Mouse (Mus musculus) CD4-positive, CD25-positive, alpha-beta regulatory T cell, adult 4 months (primary cell): ENCODE data around the gene Tcf7l1. TPM values are rescaled to one million over a fixed set of nuclear protein-coding genes. Genes with fewer than 3 reads are reported as not detected.

ENCODE experiments used
- ATAC-seq: one replicate; pipeline ENCODE4 v1.8.0; 2017
- polyA plus RNA-seq, 2 experiments: library from polyadenylated mRNA; unstranded; fragments of 100-300 nt; shearing (Covaris generic); gene quantifications; one replicate each; pipeline ENCODE4 v1.2.1; 2017

Gene Tcf7l1
- polyA plus RNA-seq, 2 experiments from 2014 or later, result 2.0 to 2.3 TPM

GRCm38 (mm10) chr6:72619734-72620532 lies 169.1 kb downstream of the Tcf7l1 start:
- no peak for ATAC-seq

DNA sequence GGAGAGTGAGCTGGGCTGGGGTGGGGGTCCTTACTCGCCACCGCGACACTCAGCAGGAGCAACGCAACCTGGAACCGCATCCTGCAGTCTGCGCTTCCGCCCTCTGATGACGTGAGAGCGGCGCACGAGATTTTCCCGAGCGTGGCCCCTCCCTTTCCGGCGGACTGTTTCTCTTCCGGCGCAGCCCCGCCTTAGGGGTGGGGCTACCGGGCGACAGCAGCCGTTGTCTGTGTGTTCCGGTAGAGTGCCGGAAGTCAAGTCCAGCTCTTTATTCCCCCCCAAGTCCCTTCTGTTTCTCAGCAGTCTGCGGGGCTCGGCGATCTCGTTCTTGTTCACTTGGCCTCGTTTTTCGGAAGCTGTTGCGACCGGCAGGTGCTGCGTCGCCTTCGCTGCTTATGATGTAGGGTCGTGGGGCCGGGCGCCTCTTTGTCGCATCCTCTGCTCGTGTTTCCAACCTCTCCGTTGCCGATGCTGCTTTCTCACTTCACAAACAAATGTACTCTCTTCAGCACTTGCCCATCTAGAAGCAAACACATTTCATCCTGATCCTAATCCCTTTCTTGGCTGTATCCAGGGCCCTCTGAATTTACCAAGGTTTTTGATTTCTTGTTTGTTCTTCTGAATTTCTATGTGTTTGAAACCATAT lies 172.3 kb downstream of the Tcf7l1 start, which contains the start of gene Tgoln1:
Gene Tgoln1, minus strand, starts transcription at position 358 of the 646 bp plus-strand sequence.
- peak; percentile 94 for ATAC-seq

DNA sequence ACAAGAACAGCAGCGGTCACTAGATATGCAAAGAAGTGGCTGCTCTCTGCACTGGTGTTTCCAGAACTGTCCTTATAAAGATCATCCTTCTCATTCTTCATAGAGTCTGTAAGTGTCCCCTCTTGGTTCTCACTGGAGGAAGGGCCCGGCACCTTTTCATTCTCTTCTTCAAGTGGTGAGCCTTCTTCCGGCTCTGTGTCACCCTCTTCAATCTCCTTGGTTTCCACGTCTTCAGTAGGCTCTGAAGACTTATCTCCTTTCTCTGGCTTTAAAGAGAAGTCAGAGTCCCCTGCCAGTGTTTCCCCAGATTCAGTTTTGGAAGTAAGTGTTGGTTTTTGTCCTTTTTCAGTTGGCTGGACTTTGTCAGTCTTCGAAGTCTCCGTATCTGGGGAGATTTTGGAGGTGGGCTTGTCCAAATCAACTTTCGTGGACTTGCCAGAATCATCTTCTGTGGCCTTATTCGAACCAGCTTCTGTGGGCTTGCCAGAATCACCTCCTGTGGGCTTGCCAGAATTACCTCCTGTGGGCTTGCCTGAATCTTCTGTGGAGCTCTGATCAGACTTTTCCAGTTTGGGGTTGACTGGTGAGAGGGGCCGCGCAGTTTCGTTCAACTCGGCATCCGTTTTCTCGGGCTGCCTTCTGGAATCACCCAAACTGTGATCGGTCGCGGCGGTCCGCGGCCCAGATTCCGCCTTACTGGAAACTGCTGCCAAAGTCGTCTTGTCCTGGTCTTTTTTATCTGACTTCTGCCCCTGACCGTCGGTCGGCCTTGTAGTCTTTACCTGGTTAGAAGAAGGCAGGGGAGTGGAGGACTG lies 173.3 kb downstream of the Tcf7l1 start:
- ATAC-seq, result peak; percentile 25

DNA sequence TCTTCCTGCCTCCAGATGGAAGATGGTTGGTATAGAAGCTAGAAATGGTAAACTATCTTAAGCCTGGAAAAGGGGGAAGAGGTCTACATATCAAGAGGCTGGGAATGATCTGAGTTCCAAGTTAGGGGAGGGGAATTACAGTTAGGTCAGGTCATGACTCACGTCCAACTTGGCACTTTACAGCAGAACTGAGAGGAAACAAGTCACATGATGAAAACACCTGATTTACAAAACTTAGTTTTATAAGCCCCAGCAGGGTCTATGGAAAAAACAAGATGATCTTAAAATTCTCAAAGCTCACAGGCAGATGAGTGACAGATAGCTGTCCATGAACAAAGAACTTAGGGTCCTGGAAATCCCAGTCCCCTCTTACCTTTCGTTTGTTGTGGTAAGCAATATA lies 173.9 kb downstream of the Tcf7l1 start:
- ATAC-seq, result no peak

- no peak for ATAC-seq
These were observed 178.8 kb downstream of the Tcf7l1 start for GRCm38 (mm10) chr6:72610261-72610660.

DNA sequence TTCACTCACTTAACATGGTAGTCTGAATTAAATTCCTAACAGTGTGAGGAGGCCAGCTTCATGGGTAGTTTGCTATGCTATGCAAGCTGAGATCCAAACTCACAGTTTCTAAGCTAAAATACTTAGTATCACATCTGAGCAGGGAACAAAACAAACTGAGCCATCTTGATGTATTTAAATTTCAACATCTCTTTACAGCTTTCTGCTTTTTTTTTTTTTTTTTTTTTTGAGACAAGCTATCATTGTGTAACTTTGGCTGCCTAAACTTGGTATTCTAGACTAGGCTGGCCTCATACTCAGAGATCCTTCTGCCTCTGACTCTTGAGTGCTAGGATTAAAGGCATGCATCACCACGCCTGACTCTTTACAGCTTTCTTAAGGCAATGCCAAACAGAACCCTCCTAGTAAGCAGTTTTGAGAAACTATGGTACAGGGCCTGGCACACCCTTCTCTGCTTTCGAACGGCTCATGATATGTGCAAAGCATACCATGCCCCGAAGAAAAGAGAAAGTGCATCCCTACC lies 180.3 kb downstream of the Tcf7l1 start:
- ATAC-seq, result no peak

DNA sequence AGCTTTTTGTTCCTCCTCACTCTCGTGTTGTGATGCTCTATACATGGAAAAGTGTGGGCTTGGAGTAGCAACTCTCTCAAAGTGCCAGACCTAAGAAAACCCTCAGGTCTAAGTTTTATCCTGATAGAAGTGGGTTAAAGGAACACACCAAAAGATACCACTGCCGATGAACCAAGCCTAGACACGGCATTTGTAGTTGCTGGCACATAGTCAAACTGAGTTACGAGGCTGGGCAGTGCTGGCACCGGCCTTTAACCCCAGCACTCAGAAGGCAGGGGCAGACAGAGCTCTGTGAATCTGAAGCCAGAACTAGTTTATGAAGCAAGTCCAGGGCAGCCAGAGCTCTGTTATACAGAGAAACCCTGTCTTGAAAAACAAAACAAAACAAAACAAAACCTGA lies 181.4 kb downstream of the Tcf7l1 start:
- ATAC-seq, result no peak

DNA sequence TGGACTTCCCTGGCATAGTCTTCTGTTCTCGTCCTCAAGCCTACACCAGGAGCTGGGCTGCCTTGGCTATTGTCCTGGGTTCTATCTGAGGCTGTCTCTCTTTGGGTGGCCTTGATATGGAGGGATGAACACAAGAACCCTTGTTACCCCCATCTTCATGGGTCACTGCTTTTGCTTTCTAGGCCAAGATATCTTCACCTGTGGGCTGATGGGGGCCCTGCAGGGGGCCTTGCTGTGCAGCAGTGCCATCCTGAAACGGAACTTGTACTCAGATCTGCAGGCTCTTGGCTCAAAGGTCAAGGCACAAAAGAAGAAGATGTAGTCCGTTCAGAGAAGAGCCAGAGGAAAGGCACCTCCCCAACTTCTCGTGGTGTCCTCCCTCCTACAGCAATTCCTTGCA lies 182.0 kb downstream of the Tcf7l1 start:
- ATAC-seq, result no peak

DNA sequence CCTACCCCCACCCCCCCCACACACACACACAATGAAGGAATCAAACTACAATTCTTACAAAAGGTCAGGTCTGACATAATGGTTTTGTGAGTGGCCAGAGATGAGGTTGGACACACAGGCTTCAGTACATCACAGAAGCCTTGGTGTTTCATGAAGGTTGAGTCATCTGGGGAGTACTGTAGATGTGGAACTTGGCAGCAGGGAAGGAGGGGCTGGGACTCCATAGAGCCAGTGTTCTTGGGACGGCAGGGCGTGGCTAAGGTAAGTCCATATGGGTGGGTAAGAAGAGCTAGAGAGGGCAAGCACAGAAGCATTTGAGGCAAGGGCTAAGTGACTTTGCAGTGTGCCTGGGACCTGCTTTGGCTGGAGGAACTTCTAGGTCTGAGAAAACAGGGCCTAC lies 185.0 kb downstream of the Tcf7l1 start:
- ATAC-seq, result no peak

DNA sequence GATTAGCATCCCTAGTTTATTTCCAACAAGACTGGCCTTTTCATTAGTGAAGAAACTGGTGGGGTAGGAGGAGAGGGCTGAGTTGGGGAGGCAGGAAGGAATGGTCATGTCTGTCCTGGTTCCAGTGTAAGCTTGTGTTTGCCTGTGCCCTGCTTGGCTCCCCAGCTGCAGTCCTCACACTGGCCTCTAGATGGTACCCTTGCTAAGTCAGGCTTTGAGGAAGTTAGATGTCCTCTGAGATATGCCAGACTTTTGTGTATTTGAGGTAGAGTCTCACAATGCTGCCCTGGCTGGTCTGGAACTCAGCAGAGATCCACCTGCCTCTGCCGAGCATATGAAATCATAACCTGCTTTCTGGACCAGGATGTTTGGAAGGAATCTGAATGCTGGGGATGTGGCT lies 187.3 kb downstream of the Tcf7l1 start:
- peak; percentile 68 for ATAC-seq

DNA sequence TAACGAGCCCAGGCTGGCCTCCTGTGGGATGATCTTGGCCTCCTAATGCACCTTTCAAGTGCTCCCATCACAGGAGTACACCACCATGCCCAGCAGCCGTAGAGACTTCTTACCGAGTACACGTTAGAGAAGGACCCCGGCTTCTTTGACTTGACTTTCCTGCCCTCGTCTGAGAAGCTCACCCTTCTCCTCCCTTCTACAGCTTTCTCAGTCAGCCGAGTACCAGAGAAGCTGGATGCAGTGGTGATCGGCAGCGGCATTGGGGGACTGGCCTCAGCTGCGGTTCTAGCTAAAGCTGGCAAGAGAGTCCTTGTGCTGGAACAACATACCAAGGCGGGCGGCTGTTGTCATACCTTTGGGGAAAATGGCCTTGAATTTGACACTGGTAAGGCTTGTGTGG lies 188.3 kb downstream of the Tcf7l1 start:
- no peak for ATAC-seq

GRCm38 (mm10) chr6:72600216-72600615 lies 188.8 kb downstream of the Tcf7l1 start:
- no peak for ATAC-seq

GRCm38 (mm10) chr6:72598791-72599557 lies 190.1 kb downstream of the Tcf7l1 start:
- ATAC-seq, result no peak

- peak; percentile 86 for ATAC-seq
These were observed 190.9 kb downstream of the Tcf7l1 start, which contains the start of the genes Elmod3 and Retsat for GRCm38 (mm10) chr6:72597956-72598753. TSS of gene Elmod3 (minus strand) at chr6:72598413. TSS of gene Retsat (plus strand) at chr6:72598475.

GRCm38 (mm10) chr6:72597083-72597874 lies 191.8 kb downstream of the Tcf7l1 start:
- no peak for ATAC-seq

- no peak for ATAC-seq
These were observed 195.1 kb downstream of the Tcf7l1 start for GRCm38 (mm10) chr6:72593914-72594313.

DNA sequence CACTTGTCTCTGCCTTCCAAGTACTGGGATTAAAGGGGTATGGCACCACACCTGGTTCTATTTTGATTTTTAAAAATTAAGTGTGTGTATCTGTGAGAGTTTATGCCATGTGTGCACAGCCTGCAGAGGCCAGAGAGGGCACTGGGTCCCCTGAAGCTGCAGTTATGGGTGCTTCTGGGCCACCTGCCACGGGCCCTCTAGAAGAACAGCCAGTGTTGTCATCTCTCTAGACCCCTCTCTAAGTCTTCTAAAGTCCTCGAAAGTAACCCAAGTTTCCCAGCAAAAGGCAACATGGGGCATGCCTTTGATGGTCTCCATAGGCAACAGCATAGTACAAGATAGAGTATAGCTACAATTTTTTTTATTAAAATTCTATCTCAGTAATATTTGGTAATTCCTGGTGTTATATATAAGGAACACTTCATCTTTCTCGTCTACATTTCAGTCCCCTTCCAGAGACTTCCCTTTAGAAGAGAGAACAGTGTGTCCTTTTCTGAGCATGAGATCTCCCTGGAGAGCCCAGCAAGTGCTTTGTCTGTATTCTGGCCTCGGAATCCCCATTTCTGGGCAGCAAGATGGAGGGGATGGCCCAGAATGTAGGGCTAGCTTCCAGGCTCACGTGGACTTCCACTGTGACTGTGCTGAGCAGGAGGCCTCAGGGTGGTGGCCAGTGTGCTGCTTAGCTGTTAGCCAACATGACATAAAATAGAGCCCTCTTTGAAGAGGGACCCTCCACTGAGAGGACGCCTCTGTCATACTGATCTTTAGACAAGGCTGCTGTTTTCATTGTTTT lies 195.8 kb downstream of the Tcf7l1 start:
- ATAC-seq, result no peak

- no peak for ATAC-seq
These were observed 198.9 kb downstream of the Tcf7l1 start for GRCm38 (mm10) chr6:72590111-72590510.

DNA sequence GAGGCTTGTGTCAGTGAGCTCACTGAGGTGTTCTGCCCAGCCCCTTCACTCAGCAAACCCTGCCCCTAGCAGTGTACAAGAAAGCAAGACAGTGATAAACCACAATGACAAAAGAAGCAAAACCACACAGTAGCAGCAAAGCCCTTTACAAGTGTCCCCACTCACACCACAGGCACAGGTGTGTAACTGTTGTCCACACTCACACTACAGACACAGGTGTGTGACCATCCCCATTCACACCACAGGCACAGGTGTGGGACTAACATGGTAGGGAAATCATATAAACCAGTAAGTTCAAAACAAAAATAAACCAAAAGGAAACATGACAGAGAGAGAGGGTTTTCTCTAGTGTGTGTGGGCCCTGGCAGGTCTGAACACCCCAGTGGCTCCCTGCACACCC lies 200.7 kb downstream of the Tcf7l1 start:
- no peak for ATAC-seq
